Mouse (Mus musculus) lung, postnatal 0 days (tissue): ENCODE results near the gene Tmem108. TPM values are rescaled to one million over a fixed set of nuclear protein-coding genes. Genes with fewer than 3 reads are reported as not detected.

ENCODE experiments used
- ATAC-seq: fragments of 200-750 bp; cut with Nextera tagmentation; 2 replicates; pipeline ENCODE4 v1.8.0; 2017; ENCODE audit warnings: moderate library complexity
- DNase-seq: peaks from one replicate; pipeline ENCODE4 v3.0.0-alpha.2; 2016; ENCODE audit warnings: low spot score
- H3K27ac ChIP-seq: fragments of 300-500 bp; sonication (generic); 2 replicates; pipeline ENCODE4 v1.5.1; 2014; ENCODE audit warnings: antibody characterized with exemption, mild to moderate bottlenecking, low read length, mixed read lengths
- H3K27me3 ChIP-seq: fragments of 300-500 bp; sonication (generic); replicated peaks from 2 replicates; pipeline ENCODE4 v1.6.1; 2014; ENCODE audit warnings: low read length, mixed read lengths; ENCODE audit not compliant: insufficient read depth
- H3K36me3 ChIP-seq: fragments of 300-500 bp; sonication (generic); 2 replicates; pipeline ENCODE4 v1.6.1; 2014; ENCODE audit warnings: low read length, mixed read lengths; ENCODE audit not compliant: insufficient read depth
- H3K4me1 ChIP-seq: fragments of 300-500 bp; sonication (generic); 2 replicates; pipeline ENCODE4 v1.6.1; 2014; ENCODE audit warnings: antibody characterized with exemption, low read depth, low read length, mixed read lengths; ENCODE audit not compliant: insufficient read depth
- H3K4me2 ChIP-seq: fragments of 300-500 bp; sonication (generic); replicated peaks from 2 replicates; pipeline ENCODE4 v1.6.1; 2014; ENCODE audit warnings: low read depth, mild to moderate bottlenecking, low read length, moderate library complexity, mixed read lengths
- H3K4me3 ChIP-seq: fragments of 300-500 bp; sonication (generic); 2 replicates; pipeline ENCODE4 v1.5.1; 2014; ENCODE audit warnings: low read depth, low read length
- H3K9ac ChIP-seq: fragments of 300-500 bp; sonication (generic); replicated peaks from 2 replicates; pipeline ENCODE4 v1.6.1; 2014; ENCODE audit warnings: low read depth, mild to moderate bottlenecking
- H3K9me3 ChIP-seq: fragments of 300-500 bp; sonication (generic); 2 replicates; pipeline ENCODE4 v1.6.1; 2016; ENCODE audit warnings: low read length, mixed read lengths
- CTCF ChIP-seq: IDR thresholded peaks from 2 replicates; pipeline ENCODE4 v1.5.1; 2016; ENCODE audit warnings: antibody characterized with exemption, mild to moderate bottlenecking
- EP300 ChIP-seq: IDR thresholded peaks from 2 replicates; pipeline ENCODE4 v1.6.1; 2016; ENCODE audit warnings: antibody characterized with exemption, mild to moderate bottlenecking, control low read depth
- WGBS: fragments of 180-500 bp; shearing (Covaris S2); extraction: QIAGEN DNeasy Blood & Tissue Kit; methylation state at CpG from one replicate; pipeline ENCODE4 v1.1.7; 2014; 5-methylcytosine and 5-hydroxymethylcytosine counted together
- polyA plus RNA-seq: library from polyadenylated mRNA; unstranded; fragments of >200 nt; fragmentation: Nextera tagmentation; extraction: Ambion mirVana; gene quantifications from 2 replicates; pipeline ENCODE4 v1.2.1, GENCODE M21; 2015

Tmem108 gene
- polyA plus RNA-seq, 1 experiment from 2014 or later, result 7.3 TPM

GRCm38 (mm10) chr9:103546695-103547645 is 214.7 kb downstream of the Tmem108 start:
- no peak for TF ChIP-seq EP300
- whole genome bisulfite sequencing, result 72% methylated on average over 22 of the region's 22 CpGs
- H3K9me3 ChIP-seq, result no peaks in the 10 kb centered on the region
- H3K4me3 ChIP-seq, result no peak overlapping the region
- H3K4me1 ChIP-seq, result no peaks in the 10 kb centered on the region
- DNase-seq, result no peak
- H3K27ac ChIP-seq, result no peak overlapping the region
- no peak for ATAC-seq
- no peak overlapping the region for H3K4me2 ChIP-seq
- H3K9ac ChIP-seq, result no peak overlapping the region
- H3K27me3 ChIP-seq, result no peaks in the 10 kb centered on the region
- no peaks in the 10 kb centered on the region for H3K36me3 ChIP-seq

GRCm38 (mm10) chr9:103545729-103546128 is 215.9 kb downstream of the Tmem108 start:
- no peaks in the 10 kb centered on the region for H3K4me1 ChIP-seq
- no peaks in the 10 kb centered on the region for H3K27me3 ChIP-seq
- H3K27ac ChIP-seq, result no peak overlapping the region
- no peak for DNase-seq
- no peaks in the 10 kb centered on the region for H3K36me3 ChIP-seq
- H3K4me3 ChIP-seq, result no peak overlapping the region
- no peak overlapping the region for H3K4me2 ChIP-seq
- no peak for TF ChIP-seq CTCF
- TF ChIP-seq EP300, result no peak
- H3K9ac ChIP-seq, result no peak overlapping the region
- H3K9me3 ChIP-seq, result no peaks in the 10 kb centered on the region
- ATAC-seq, result no peak
- 63% methylated on average over 4 of the region's 4 CpGs for WGBS

GRCm38 (mm10) chr9:103545271-103545670 is 216.4 kb downstream of the Tmem108 start:
- TF ChIP-seq EP300 (no peak), CTCF (no peak)
- DNase-seq, result no peak
- 48% methylated on average over 4 of the region's 4 CpGs for WGBS

GRCm38 (mm10) chr9:103544599-103544998 is 217.0 kb downstream of the Tmem108 start:
- no peak overlapping the region for H3K27ac ChIP-seq
- no peaks in the 10 kb centered on the region for H3K36me3 ChIP-seq
- 59% methylated on average over 1 of the region's 1 CpGs for WGBS
- DNase-seq (no peak), ATAC-seq (no peak)
- H3K9me3 ChIP-seq, result no peaks in the 10 kb centered on the region
- no peak overlapping the region for H3K4me2 ChIP-seq
- no peak overlapping the region for H3K9ac ChIP-seq
- H3K27me3 ChIP-seq, result no peaks in the 10 kb centered on the region
- no peaks in the 10 kb centered on the region for H3K4me1 ChIP-seq
- TF ChIP-seq EP300 (no peak), CTCF (no peak)
- no peak overlapping the region for H3K4me3 ChIP-seq

More at GRCm38 (mm10) chr9:103545271-103545670, 216.4 kb downstream of the Tmem108 start:
- H3K4me1 ChIP-seq, result no peaks in the 10 kb centered on the region
- no peak overlapping the region for H3K27ac ChIP-seq
- no peak overlapping the region for H3K4me2 ChIP-seq
- no peak overlapping the region for H3K9ac ChIP-seq
- no peaks in the 10 kb centered on the region for H3K9me3 ChIP-seq
- H3K27me3 ChIP-seq, result no peaks in the 10 kb centered on the region
- no peak overlapping the region for H3K4me3 ChIP-seq
- ATAC-seq, result no peak
- H3K36me3 ChIP-seq, result no peaks in the 10 kb centered on the region

GRCm38 (mm10) chr9:103540518-103540917 is 221.1 kb downstream of the Tmem108 start:
- TF ChIP-seq CTCF, result no peak
- TF ChIP-seq EP300, result no peak
- Histone ChIP-seq H3K9me3 (no peaks in the 10 kb centered on the region), H3K4me3 (no peak overlapping the region), H3K36me3 (no peaks in the 10 kb centered on the region), H3K27ac (no peak overlapping the region), H3K4me1 (no peaks in the 10 kb centered on the region), H3K4me2 (no peak overlapping the region), H3K27me3 (no peaks in the 10 kb centered on the region), H3K9ac (no peak overlapping the region)
- ATAC-seq (no peak), DNase-seq (no peak)
- WGBS, result 76% methylated on average over 8 of the region's 8 CpGs

GRCm38 (mm10) chr9:103538047-103538816 is 223.4 kb downstream of the Tmem108 start:
- Histone ChIP-seq H3K4me3 (no peak overlapping the region), H3K27me3 (no peaks in the 10 kb centered on the region), H3K27ac (no peak overlapping the region), H3K36me3 (no peaks in the 10 kb centered on the region), H3K4me2 (no peak overlapping the region), H3K9ac (no peak overlapping the region), H3K9me3 (no peaks in the 10 kb centered on the region), H3K4me1 (no peaks in the 10 kb centered on the region)
- DNase-seq, result no peak
- 33% methylated on average over 8 of the region's 8 CpGs for WGBS
- no peak for ATAC-seq
- TF ChIP-seq CTCF (no peak), EP300 (no peak)
